Mouse (Mus musculus): Measurements from ENCODE around the gene Spred2.

The Spred2 gene

DNA sequence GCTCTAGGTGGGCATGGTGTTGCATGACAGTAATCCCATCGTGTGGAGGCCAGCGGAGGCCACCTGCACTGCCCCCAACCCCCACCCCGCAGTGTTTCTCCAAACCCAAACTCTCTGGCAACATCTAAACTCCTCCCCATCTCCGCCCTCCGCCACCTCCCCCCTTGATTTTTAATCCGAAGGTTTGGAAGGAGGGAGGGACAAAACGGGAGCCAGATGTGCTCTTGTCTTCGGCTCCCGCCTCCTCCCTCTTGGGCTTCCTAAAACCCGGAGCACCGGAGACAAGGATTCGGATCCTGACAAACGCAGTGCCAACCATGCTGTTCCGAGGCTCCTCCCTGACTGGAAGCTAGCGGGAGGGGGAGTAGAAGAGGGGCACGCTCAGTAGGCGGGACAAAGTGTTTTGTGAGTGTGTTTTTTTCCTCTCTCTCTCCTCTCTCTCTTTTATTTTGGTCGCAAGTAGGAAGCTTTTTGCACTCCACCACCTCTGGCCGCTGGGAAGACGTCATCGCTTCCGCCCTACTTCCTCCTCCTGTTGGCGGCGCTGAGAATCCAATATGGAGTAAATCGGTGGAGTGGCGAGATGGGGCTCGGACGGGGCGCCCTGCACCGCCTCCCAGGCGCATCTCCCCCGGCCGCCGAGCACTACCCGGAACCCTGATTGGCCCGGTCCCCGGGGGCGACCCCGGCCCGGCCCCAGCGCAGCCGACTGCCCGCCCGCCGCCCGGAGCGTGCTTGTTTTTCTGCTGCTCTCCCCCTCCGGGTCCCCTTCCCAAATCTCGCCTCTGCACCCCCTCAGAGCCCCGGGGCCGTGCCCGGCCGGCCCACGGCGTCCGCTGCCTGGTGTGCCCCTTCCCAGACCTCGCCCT lies at the start of gene Spred2:
Gene Spred2, plus strand, starts transcription at position 488 of the 869 bp plus-strand sequence.
- DNase-seq (ENCODE audit: low read depth, low spot score): peak; percentile 97

DNA sequence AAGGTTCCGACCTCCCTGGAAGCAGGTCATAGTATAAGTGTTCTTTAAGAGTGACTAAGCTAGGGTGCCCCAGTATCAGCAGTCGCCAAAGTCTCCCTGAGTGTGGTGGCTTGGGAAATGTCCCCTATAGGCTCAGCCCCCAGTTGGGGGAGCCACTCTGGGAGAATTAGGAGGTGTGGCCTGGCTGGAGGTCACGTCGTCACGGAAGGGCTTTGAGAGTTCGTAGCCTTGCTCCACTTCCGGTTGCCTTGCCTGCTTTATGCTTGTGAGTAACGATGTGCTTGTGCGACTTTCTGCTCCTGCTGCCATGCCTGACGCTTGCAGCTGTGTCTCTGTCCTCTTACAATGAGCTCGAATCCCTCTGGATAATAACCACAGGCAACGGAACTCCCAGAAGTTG lies 48.6 kb upstream of the Spred2 start:
- DNase-seq (ENCODE audit: low read depth, low spot score): no peak

- DNase-seq (ENCODE audit: low read depth, low spot score): no peak
Measured at GRCm38 (mm10) chr11:19875964-19876363, 48.2 kb upstream of the Spred2 start.

DNA sequence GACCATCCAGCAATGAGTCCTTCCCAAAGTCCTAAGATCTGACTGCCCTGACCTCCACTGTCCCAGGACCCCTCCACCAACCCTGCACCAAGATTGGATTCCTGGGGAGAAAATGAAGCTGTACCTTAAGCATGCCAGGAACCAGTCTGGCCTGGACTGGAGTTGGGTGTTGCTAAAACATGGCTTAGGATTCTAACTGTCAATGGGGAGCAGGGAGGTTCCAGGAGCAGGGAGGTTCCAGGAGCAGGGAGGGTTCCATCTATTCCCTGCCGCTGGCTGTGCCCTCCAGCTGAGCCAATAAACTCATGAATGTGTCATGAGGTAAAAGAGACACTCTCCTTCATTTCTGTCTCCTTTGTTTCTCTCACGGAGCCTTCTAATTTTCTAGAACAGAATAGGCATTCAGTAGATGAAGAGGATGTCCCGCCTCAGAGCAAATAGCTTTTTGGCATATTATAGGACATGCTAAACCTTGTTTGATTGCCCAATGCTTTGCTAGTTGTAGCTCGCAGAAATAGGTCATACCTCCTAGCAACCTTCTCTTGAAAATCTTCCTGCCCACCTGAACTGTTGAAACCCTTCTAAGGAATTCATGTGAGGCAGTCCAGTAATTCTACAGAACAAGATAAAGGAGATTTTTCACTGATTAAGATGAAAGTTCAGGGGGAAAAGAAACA lies 46.8 kb upstream of the Spred2 start:
- DNase-seq (ENCODE audit: low read depth, low spot score): no peak

- DNase-seq (ENCODE audit: low read depth, low spot score): no peak
Measured at GRCm38 (mm10) chr11:19881342-19881741, 42.8 kb upstream of the Spred2 start.

- DNase-seq (ENCODE audit: low read depth, low spot score): no peak
Measured at GRCm38 (mm10) chr11:19890700-19891406, 33.3 kb upstream of the Spred2 start.

- no peak for DNase-seq (ENCODE audit: low read depth, low spot score)
Measured at GRCm38 (mm10) chr11:19893233-19893632, 30.9 kb upstream of the Spred2 start.

- peak; percentile 92 for DNase-seq (ENCODE audit: low read depth, low spot score)
Measured at GRCm38 (mm10) chr11:19899621-19900020, 24.6 kb upstream of the Spred2 start.

DNA sequence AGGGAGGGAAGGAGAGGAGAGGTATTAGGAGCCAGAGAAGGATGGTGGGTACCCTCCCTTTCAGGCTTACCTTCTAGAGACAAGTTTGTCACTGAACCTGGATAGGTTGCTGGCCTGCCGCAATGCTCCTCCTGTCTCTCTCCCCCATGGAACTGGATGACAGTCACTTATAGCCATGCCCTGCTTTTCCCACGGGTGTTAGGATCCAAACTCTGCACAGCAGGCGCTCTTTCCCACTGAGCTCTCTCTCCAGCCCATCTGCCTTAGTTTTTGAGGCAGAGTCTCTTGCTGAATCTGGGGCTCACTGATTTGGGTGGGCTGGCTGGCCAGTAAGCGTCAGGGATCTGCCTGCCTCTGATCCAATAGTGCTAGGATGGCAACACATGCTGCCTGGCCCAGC lies 23.5 kb upstream of the Spred2 start:
- DNase-seq (ENCODE audit: low read depth, low spot score): no peak

- DNase-seq (ENCODE audit: low read depth, low spot score): no peak
Measured at GRCm38 (mm10) chr11:19911216-19911615, 13.0 kb upstream of the Spred2 start.

DNA sequence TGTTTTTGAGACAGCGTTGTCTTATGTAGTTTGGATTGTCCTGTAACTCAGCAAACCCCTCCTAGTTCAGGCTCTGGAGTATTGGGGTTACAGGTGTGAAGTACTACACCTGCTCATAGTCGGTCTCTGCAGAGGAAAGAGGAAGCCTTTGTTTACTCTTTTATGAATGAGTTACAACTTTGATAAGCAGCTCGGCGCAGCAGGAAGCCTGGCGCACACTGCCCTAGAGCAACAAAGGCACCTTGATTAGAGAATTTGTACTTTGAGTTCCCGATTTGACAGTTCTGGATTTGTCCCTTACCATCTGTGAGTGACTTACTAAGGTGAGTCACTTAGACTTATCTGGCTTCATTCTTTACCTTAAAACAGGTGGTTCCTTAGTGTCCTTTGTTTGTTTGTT lies 12.0 kb upstream of the Spred2 start:
- no peak for DNase-seq (ENCODE audit: low read depth, low spot score)

DNA sequence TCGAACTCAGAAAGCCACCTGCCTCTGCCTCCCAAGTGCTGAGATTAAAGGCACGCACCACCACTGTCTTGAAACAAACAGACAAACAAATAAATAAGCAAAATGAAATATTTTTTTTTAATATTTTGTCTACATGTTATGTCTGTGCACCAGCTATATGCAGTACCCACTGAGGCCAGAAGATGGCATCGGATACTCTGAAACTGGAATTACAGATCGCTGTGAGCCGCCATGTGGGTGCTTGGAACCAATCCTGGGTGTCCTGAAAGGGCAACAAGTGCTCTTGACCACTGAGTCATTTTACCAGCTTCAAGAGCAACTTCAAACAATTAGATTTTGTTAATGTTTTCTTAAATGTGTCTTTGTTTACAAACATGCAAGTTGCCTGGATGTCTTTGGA lies 11.5 kb upstream of the Spred2 start:
- DNase-seq (ENCODE audit: low read depth, low spot score): no peak

- no peak for DNase-seq (ENCODE audit: low read depth, low spot score)
Measured at GRCm38 (mm10) chr11:19913761-19914160, 10.4 kb upstream of the Spred2 start.

GRCm38 (mm10) chr11:19917381-19918245 lies 6.6 kb upstream of the Spred2 start:
- no peak for DNase-seq (ENCODE audit: low read depth, low spot score)

- no peak for DNase-seq (ENCODE audit: low read depth, low spot score)
Measured at GRCm38 (mm10) chr11:19918246-19918540, 6.0 kb upstream of the Spred2 start.

DNA sequence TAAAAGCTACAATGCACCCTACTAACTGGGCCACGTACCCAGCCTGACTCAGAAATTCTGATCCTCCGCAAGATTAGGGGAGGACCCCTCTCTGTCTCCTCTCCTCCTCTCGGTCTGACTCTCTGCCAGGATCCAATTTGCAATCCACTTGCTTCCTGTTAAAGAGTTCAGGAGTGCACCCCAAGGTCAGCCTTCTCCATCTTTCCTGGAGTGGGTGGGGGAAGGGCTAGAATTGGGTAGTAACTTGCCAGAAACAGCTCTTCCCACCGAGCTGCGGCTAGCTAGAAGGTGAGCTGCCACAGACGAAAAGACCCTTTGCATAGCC lies 4.8 kb upstream of the Spred2 start:
- no peak for DNase-seq (ENCODE audit: low read depth, low spot score)

- no peak for DNase-seq (ENCODE audit: low read depth, low spot score)
Measured at GRCm38 (mm10) chr11:19919785-19920671, 4.1 kb upstream of the Spred2 start.

- no peak for DNase-seq (ENCODE audit: low read depth, low spot score)
Measured at GRCm38 (mm10) chr11:19921723-19922122, 2.5 kb upstream of the Spred2 start.

- DNase-seq (ENCODE audit: low read depth, low spot score): no peak
Measured at GRCm38 (mm10) chr11:19922208-19922607, 2.0 kb upstream of the Spred2 start.

- no peak for DNase-seq (ENCODE audit: low read depth, low spot score)
Measured at GRCm38 (mm10) chr11:19924757-19925148, 578 bp downstream of the Spred2 start.
